Mouse (Mus musculus): Measurements from ENCODE around the gene Angel2.

Angel2 gene

GRCm38 (mm10) chr1:190980470-190980869 is 55.6 kb downstream of the Angel2 start:
- no peak for DNase-seq (ENCODE audit: low spot score)

- DNase-seq (ENCODE audit: low spot score): no peak
Measured at GRCm38 (mm10) chr1:190981412-190981811, 56.5 kb downstream of the Angel2 start.

GRCm38 (mm10) chr1:190989437-190990082 is 64.6 kb downstream of the Angel2 start:
- DNase-seq (ENCODE audit: low spot score): no peak

- peak; percentile 64 for DNase-seq (ENCODE audit: low spot score)
Measured at GRCm38 (mm10) chr1:190995548-190995947, 70.6 kb downstream of the Angel2 start.

GRCm38 (mm10) chr1:190996346-190996877 is 71.5 kb downstream of the Angel2 start:
- DNase-seq (ENCODE audit: low spot score): no peak
